ENCODE assay signal across 9 mouse cellular contexts in the genomic region with DNA sequence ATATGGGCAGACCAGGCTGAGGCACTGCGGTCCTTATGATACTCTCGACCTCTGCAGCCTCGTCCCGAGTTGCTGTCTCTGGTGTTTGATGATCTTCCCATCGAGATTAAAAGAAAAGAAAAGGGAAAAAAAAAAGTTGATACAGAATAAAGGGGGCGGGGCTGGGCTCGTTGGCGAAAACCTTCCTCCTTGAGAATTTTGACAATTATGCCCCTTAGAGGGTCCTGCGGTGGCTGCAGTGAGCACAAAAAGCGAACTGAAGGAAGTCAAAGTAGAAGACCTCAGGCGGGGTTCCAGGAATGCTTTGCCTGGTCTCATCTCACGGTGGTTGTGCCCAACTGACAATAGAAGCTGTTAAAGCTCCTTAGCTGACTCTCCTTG. TPM values are rescaled to one million over a fixed set of nuclear protein-coding genes. Genes with fewer than 3 reads are reported as not detected.
DNase-seq lines count a peak whose midpoint lies in the region; ATAC-seq and TF ChIP-seq lines count a peak whose summit lies in the region.
"Had no signal": no experiment of that assay in that cellular context is flagged by ENCODE, and none has a peak within 500 bp of the region (broad histone marks: within the 10 kb centered on the region; RNA-seq: fewer than 3 reads in every experiment).

No protein-coding gene starts in this region.

- H3K4me2 ChIP-seq in neural tube, embryonic 11.5 days (ENCODE audit: low read depth) = peak overlapping the region; percentile 61
- peak overlapping the region; percentile 57 for H3K4me2 ChIP-seq in limb, embryonic 11.5 days (ENCODE audit: low read depth, severe bottlenecking)

- peak overlapping the region; percentile 86 for H3K9ac ChIP-seq in neural tube, embryonic 11.5 days (ENCODE audit: low read length)
- peak overlapping the region; percentile 81 for H3K9ac ChIP-seq in limb, embryonic 11.5 days (ENCODE audit: low read length)

- peaks cover 13% of the 10 kb centered on the region for H3K4me1 ChIP-seq in neural tube, embryonic 11.5 days (ENCODE audit: control insufficient read depth, insufficient read depth, low read length)
- H3K4me1 ChIP-seq in limb, embryonic 11.5 days (ENCODE audit: control insufficient read depth, insufficient read depth, low read length) = peaks cover 15% of the 10 kb centered on the region
- peaks cover 16% of the 10 kb centered on the region for H3K4me1 ChIP-seq in small intestine, adult 2 months (ENCODE audit: control insufficient read depth, insufficient read depth, insufficient read length, low read length)

- 1% methylated on average over 12 of the region's 12 CpGs for WGBS in neural tube, embryonic 11.5 days
- 3% methylated on average over 12 of the region's 12 CpGs for WGBS in limb, embryonic 11.5 days
- 2% methylated on average over 12 of the region's 12 CpGs for WGBS in small intestine, adult 2 months

- TF ChIP-seq POLR2A in small intestine, adult 2 months (IDR thresholded peaks at IDR 0.05; ENCODE audit: low read depth, low read length) = no peak

- H3K4me3 ChIP-seq in neural tube, embryonic 11.5 days (ENCODE audit: low read depth, low read length) = peak overlapping the region; percentile 86
- H3K4me3 ChIP-seq in limb, embryonic 11.5 days (ENCODE audit: low read depth, low read length) = peak overlapping the region; percentile 84
- H3K4me3 ChIP-seq in small intestine, adult 2 months (ENCODE audit: low read depth, low read length) = peak overlapping the region; percentile 94

- no peak for TF ChIP-seq CTCF in small intestine, adult 2 months (IDR thresholded peaks at IDR 0.05; ENCODE audit: extremely low read depth, insufficient read length, insufficient replicate concordance, low read depth, low read length)

- H3K9me3 ChIP-seq in neural tube, embryonic 11.5 days (ENCODE audit: control insufficient read depth, low read length) = no peaks in the 10 kb centered on the region
- no peaks in the 10 kb centered on the region for H3K9me3 ChIP-seq in limb, embryonic 11.5 days (ENCODE audit: control insufficient read depth, low read length)

- peaks cover 5% of the 10 kb centered on the region; the same call in 1 of the 2 replicates for H3K36me3 ChIP-seq in neural tube, embryonic 11.5 days (ENCODE audit: control insufficient read depth, insufficient read depth, low read length)
- peaks cover 3% of the 10 kb centered on the region; the same call in 1 of the 2 replicates for H3K36me3 ChIP-seq in limb, embryonic 11.5 days (ENCODE audit: control insufficient read depth, insufficient read depth, low read length)
- H3K36me3 ChIP-seq in small intestine, adult 2 months (ENCODE audit: control insufficient read depth, insufficient read depth, low read length) = peaks cover 17% of the 10 kb centered on the region

- peak overlapping the region; percentile 90 for H3K27ac ChIP-seq in neural tube, embryonic 11.5 days (ENCODE audit: low read depth, low read length)
- H3K27ac ChIP-seq in limb, embryonic 11.5 days (replicated peaks; ENCODE audit: low read depth, low read length) = no peak overlapping the region
- H3K27ac ChIP-seq in small intestine, adult 2 months (ENCODE audit: insufficient read depth, low read depth, low read length) = peak overlapping the region; percentile 87

- no peak for ATAC-seq in neural tube, embryonic 11.5 days (ENCODE audit: insufficient read depth, low FRiP score, low TSS enrichment)
- ATAC-seq in limb, embryonic 11.5 days (ENCODE audit: insufficient number of reproducible peaks, low FRiP score, low TSS enrichment, low read depth) = no peak

- H3K27me3 ChIP-seq in neural tube, embryonic 11.5 days (ENCODE audit: control insufficient read depth, insufficient read depth, low read length) = no peaks in the 10 kb centered on the region
- no peaks in the 10 kb centered on the region for H3K27me3 ChIP-seq in limb, embryonic 11.5 days (ENCODE audit: control insufficient read depth, insufficient read depth, low read length)
- H3K27me3 ChIP-seq in small intestine, adult 2 months (ENCODE audit: control insufficient read depth, insufficient read depth, low read length) = no peaks in the 10 kb centered on the region

- peak; percentile 68 for DNase-seq in cerebellum, adult 9-10 months
- no peak for DNase-seq in cerebellum, postnatal 36 days
- DNase-seq in neural tube, embryonic 11.5 days (ENCODE audit: low spot score) = no peak
- DNase-seq in neural tube, embryonic 10.5 days (ENCODE audit: extremely low spot score, low spot score) = no peak
- no peak for DNase-seq in limb, embryonic 11.5 days (ENCODE audit: low spot score)
- DNase-seq in ovary, adult 18-20 months (ENCODE audit: low spot score) = no peak
- DNase-seq in adrenal gland, postnatal 36 days = no peak

RNA-seq across cellular contexts. Expression of a gene that starts 0.9 kb away (rescaled TPM):
- polyA plus RNA-seq in neural tube, embryonic 11.5 days (2014; fragmentation: Nextera tagmentation; extraction: Ambion mirVana) = 32.4 and 34.2 TPM in 2 replicates
- polyA plus RNA-seq in limb, embryonic 11.5 days (2014; fragmentation: Nextera tagmentation; extraction: Ambion mirVana) = 18.9 and 20.2 TPM in 2 replicates
- 82.5 and 182 TPM in 2 replicates for polyA plus RNA-seq in small intestine, adult 2 months (2012; rRNA removed)
- 10 to 100 TPM; 37.1 to 37.6 TPM for total RNA-seq in adrenal gland, postnatal 36 days (2021)

RNA-seq across cellular contexts. Expression of a gene that starts 1.0 kb away (rescaled TPM):
- 39.8 and 41.9 TPM in 2 replicates for polyA plus RNA-seq in neural tube, embryonic 11.5 days (2014; fragmentation: Nextera tagmentation; extraction: Ambion mirVana)
- polyA plus RNA-seq in limb, embryonic 11.5 days (2014; fragmentation: Nextera tagmentation; extraction: Ambion mirVana) = 25.7 and 28.9 TPM in 2 replicates
- 15.7 and 27.2 TPM in 2 replicates for polyA plus RNA-seq in small intestine, adult 2 months (2012; rRNA removed)
- 10 to 100 TPM; 31.7 to 36.1 TPM for total RNA-seq in adrenal gland, postnatal 36 days (2021)

RNA-seq across cellular contexts. Expression of a gene that starts 18.2 kb away (rescaled TPM):
- polyA plus RNA-seq in neural tube, embryonic 11.5 days (2014; fragmentation: Nextera tagmentation; extraction: Ambion mirVana) = 0.11 TPM in 2 replicates
- polyA plus RNA-seq in limb, embryonic 11.5 days (2014; fragmentation: Nextera tagmentation; extraction: Ambion mirVana) = not detected in 2 replicates
- polyA plus RNA-seq in small intestine, adult 2 months (2012; rRNA removed) = not detected in 2 replicates
- not detected for total RNA-seq in adrenal gland, postnatal 36 days (2021)
- total RNA-seq: neutrophil, adult 5-6 weeks had no signal
